Mouse (Mus musculus) gastrocnemius, postnatal 10 days (tissue): Measurements from ENCODE around the gene Pip4k2a. TPM values are rescaled to one million over a fixed set of nuclear protein-coding genes. Genes with fewer than 3 reads are reported as not detected.
"Not testable (repeated sequence)": the region's sequence is repeated elsewhere in the genome, so short reads cannot be mapped to it uniquely, and the experiment has no call there.

Source experiments
- DNase-seq: peaks from one replicate; pipeline ENCODE4 v3.0.0; 2021; ENCODE audit warnings: mixed read lengths
- long read RNA-seq, 2 experiments: library from polyadenylated mRNA; stranded (forward); transcript quantifications; one replicate each; pipeline ENCODE4 v2.0.0; 2021
- total RNA-seq, 2 experiments: library from RNA; stranded (reverse); gene quantifications; 2 replicates each; pipeline ENCODE4 v1.2.3; 2021

The Pip4k2a gene
- 10 to 100 TPM; 13.6 to 13.8 TPM for total RNA-seq
- long read RNA-seq, experiment 1, transcript Pip4k2a-201 (10 exons, 3,477 nt): major isoform, 24 of 35 reads
- long read RNA-seq, experiment 1, partial matches to known transcripts: 4 of 35 reads
- long read RNA-seq, experiment 1, other reads (novel, unspliced or antisense): 7 of 35 reads
- long read RNA-seq, experiment 2, transcript Pip4k2a-201 (10 exons, 3,477 nt): major isoform, 14 of 21 reads
- long read RNA-seq, experiment 2, partial matches to known transcripts: 1 of 21 reads
- long read RNA-seq, experiment 2, other reads (novel, unspliced or antisense): 6 of 21 reads

DNA sequence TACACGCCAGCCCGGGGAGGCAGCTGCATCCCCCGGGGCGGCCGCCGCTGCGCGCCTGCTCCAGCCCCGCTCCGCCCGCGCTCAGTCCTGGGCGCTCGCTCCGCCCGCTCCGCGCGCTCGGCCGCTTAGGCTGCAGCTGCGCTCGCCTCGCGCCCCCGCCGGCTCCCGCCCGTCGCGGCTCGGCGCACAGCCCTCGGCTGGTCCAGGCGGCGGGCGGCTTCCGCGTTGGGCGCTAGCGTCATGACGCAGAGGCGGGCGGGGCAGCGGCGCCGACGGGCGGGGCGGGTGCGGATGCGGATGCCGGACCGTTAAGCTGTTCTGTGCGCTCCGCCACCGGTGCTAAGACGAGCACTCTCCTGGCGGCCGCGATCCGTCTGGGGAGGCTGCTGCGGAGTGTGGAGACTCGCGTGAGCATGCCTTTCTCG lies at the start of gene Pip4k2a, which contains the start of gene 4930426L09Rik:
Gene Pip4k2a, minus strand, starts transcription at position 73 of the 425 bp plus-strand sequence.
Gene 4930426L09Rik, plus strand, starts transcription at position 290 of the 425 bp plus-strand sequence.
- DNase-seq: peak; percentile 93

DNA sequence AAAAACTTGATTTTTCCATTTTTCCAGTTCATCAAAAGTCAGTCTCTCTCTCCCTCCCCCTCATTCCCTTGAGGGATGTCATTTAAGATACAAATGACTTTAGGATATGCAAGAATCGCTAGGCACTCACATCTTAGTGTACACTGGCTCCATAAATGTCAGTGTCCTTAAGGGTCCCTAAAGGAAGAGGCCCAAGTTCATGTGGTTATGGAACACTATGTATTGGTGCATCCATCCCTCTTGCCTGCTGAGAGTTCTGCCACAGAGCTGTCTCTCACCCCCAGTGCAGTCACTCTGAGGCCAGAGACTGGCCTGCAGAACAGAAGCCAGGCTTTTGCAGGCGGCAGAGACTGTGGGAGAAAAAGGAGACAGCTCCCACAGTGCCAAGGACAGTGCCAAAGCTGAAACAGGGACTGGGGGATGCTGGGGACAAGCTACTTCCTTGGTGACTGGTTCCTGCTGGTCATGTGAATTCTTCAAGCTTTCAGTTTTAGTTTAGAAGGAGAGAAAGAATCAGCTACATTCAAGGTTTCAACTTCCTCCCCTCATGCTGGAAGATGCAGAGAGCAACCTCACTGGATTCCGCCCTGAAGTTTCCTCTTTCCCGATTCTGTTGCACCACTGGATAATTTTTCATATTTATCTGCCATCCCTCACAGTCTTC lies 40.1 kb upstream of the Pip4k2a start:
- no peak for DNase-seq

DNA sequence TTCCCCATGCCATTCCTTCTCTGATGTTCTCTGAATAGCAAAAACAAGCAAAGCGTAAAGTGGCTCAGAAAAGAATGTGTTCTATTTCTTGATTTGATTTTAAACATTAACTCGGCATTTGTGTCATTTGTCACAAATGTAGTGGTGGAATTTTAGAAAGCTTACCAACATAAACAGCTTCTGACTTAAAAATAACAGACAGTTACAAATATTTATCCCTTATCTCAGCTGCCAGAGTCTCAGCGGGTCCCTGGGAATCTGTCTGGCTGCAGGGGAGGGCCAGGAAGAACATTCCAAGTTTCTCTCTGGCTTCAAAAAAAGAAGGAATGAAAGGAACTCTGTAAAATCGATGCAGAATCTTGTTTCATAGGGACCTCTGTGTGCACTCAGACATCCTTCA lies 39.5 kb upstream of the Pip4k2a start:
- no peak for DNase-seq

DNA sequence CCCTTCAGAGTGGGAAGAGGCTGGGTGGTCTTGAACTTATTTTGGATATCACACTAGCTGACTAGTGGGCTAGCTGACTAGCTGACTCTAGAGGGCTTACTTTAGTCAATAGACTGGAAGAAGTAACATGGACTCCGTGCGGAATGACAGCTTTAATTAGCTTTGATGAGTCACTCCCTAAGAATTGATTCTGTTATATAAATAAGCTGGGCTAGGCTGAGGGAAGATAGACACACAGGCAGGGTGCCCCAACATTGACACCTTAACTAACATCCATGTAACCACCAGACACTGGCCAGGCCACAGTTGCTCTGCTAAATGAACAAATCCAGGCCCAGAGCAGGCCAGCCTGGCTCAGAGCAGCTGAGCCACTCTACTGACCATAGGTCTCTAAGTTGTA lies 26.9 kb upstream of the Pip4k2a start:
- no peak for DNase-seq

DNA sequence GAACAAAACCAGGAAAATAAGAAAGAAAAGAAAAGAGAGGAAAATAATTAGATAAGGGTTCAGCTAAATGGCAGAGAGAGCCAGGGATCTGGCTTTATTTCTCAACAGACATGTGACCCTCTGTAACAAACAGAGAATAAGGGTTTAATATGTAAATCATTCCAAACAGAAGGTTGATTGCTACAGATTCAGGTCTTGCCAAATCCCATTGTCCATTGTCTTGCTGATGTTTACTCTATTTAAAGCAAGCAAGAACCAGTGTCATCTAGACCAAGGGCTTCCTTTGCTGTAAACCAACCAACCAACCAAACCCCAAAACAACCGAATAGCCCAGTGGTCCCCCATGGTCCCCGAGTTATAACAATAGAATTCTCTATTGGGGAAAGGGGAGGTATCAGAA lies 20.1 kb upstream of the Pip4k2a start:
- DNase-seq: no peak

DNA sequence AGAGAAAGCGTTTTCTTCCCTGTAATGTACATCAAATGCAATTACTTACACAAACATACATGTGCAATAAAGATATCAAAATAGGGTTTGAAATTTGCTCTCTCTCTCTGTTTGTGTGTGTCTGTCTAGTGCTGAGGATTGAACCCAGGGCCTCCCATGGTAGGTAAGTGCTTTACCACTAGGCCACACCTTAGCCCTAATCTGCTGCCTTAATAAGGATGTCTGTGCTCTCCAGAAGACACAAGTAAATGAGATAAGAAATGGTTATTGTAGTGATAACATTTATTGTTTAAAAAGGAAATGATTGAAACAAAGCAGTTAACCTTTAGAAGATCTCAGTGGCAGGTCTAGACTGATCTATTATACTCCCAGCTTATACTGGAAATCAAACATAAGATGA lies 18.9 kb upstream of the Pip4k2a start:
- DNase-seq: no peak

DNA sequence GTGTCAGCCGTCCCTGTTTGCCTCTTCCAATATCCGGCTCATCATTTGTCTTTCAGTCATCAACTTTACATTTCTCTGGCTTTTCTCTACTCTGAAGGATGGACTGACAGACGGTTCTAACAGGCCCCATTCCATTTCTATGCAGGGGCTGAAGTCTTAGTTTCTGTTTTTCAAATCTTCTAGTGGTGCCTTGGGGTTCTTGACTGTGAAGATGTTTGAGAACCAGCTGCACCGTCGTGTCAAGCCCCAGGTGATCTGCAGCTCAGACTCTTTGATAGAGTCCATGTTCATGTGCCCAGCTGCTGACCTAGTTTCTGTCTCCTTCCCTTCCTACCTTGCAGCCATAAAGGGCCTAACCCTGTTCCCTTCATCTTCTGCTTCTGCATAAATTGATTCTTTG lies 18.4 kb upstream of the Pip4k2a start:
- no peak for DNase-seq

DNA sequence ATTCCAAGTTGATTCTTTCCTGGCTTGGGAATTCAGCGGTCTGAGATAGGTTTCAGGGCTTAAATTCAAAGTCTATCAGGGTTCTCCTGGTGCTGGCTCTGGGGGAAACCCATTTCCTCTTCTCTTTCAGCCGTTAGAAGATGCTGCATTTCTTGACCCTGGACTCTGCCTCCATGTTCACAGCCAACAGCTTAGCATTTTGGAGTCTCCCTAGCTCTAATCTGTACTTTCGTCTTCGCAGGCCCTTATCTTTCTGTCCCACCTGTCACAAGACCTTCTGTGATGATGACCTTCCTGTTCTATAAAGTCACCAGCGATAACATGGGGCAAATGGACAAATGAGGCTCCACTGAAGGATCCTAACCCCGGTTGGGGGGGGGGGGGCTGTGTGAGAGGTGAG lies 13.5 kb upstream of the Pip4k2a start:
- DNase-seq: no peak

DNA sequence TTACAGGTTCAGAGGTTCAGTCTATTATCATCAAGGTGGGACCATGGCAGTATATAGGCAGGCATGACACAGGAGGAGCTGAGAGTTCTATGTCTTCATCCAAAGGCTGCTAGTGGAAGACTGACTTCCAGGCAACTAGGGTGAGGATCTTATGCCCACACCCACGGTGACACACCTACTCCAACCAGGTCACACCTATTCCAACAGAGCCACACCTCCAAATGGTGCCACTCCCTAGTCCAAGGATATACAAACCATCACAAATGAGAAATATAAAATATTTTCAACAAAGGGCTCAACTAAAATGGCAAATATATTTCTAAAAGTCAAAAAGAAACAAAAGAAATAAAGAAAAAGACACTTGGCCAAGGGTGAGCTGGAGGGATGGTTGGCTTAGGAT lies 12.6 kb upstream of the Pip4k2a start:
- DNase-seq: not testable (repeated sequence)

DNA sequence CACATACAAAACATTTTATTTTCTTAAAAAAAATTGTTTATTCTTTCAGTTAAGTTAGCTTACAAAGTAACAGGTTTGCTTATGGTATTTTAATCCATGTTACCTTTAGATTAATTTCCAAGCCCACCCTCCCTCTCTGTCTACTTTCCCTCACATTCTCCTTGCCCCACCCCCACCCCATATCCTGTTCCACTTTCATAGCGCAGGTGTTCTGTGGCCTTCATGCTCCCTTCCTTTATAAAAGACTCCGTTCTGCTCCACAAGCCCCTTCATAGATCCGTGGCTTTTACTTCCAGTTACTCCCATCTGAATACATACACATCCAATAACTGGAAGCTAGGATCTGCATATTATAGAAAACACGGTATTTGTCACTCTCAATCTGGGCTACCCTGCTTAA lies 9.7 kb upstream of the Pip4k2a start:
- no peak for DNase-seq

DNA sequence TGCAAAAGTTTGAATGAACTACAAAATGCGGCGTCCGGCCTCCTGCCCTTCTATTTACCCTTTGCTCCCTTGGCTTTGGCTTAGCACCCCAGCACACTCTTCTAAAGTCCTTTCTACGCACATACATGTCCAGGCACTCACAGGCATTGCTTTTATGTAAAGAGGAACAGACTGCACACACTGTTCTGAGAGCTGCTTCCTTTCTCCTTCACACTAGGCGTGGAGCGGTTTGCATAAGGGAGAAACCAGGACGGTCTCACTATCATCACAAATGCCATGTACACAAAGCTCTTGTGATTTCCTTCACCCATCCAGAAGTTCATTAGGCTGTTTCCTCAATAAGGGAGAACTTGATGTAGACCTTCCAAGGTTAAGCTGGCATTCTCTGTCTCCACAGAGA lies 8.2 kb upstream of the Pip4k2a start:
- no peak for DNase-seq

DNA sequence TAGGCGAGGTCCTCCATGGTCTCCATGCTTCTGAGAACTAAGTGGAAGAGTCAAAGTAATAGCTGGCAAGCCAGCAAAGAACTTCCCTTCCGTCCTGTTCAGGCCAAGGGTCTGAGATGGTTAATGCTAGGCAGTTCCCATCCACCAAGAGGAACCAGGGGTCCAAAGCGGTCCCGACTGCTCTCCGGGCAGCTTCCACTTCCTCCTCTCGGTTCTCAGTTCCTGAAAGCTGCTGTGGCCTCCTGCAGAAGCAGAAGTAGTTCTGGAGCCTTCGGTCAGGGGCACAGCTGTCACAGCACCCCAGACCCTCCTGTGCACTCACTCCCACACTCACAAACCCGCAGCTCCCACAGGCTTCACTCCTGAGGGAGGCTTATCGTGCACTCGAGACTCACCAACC lies 6.9 kb upstream of the Pip4k2a start:
- DNase-seq: no peak

DNA sequence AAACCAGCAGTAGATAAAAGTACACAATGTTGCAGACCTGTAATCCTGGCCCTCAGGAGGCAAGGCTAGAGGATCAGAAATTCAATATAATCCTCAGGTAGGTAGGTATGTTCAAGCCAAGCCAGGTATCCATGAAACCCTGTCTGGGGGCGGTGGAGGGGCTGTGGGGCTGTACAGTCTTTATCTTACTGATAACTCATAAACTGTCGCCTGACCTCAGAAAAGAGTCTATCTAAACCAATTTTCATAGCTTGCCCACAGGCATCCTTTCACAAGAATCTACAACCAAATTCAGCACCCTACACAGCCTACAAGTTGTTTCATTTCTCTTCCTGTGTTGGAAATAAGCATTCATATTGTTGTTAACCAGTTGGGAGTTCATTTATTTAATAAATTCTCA lies 1.5 kb upstream of the Pip4k2a start:
- no peak for DNase-seq

DNA sequence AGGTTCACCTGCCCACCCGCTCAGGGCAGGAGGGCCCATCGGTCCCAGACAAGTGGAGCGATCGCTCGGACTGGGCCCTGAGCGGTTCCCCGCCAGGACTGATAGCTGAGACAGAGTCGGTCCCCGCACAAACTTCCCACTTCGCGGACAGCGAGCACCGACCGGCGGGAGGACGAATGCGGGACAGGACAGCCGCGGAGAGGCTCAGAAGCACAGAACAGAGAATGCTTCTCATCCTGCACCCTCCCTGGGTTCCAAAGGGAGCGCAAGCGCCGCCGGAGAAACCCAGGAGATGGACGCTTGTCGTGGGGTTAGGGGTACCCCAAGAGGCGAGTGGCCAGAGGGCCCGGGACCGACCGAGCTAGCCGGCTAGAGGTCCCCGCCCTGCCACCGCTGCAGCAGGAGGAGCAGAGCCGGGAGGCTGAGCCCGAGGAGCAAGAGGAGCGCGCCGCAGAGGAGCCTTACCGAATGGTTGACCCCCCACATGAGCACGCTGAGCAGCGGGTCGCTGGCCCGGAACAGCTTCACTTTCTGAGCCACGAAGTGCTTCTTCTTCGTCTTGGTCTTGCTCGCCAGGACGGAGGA lies 447 bp downstream of the Pip4k2a start:
- DNase-seq: peak; percentile 61

DNA sequence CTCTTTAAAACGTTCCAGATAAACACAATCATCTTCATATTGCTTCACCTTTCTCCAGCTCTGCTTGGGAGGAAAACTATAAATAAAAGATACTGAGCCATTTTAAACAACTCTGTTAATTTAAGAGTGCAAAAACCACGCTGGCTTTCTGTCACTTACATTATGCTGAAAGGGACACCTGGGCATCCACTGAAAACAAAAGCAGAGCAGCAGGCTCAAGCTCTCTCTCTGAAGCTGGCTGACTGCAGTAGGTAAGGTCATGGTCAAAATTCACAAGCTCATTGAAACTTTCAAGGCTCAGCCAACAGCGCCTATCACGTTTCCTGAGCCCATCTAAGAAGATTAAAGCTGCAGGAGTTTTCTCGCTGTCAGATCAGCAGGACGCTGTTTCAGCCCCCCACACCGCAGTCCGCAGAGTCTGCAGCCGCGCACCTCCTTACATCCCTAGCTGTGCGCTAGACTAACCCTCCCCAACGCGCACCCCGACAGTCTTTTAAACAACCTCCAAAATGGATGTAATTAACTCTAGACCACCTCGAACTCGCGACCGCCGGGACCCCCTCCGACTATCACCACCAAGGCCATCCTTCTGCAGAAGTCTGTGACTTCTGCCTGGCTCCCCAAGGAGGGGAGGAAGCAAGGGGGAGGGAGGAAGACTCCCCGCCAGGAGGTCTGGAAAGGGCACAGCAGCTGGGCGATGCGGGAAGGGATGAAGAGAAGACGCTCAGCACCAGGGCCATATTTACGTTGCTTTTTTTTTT lies 1.3 kb downstream of the Pip4k2a start:
- DNase-seq: peak; percentile 24

DNA sequence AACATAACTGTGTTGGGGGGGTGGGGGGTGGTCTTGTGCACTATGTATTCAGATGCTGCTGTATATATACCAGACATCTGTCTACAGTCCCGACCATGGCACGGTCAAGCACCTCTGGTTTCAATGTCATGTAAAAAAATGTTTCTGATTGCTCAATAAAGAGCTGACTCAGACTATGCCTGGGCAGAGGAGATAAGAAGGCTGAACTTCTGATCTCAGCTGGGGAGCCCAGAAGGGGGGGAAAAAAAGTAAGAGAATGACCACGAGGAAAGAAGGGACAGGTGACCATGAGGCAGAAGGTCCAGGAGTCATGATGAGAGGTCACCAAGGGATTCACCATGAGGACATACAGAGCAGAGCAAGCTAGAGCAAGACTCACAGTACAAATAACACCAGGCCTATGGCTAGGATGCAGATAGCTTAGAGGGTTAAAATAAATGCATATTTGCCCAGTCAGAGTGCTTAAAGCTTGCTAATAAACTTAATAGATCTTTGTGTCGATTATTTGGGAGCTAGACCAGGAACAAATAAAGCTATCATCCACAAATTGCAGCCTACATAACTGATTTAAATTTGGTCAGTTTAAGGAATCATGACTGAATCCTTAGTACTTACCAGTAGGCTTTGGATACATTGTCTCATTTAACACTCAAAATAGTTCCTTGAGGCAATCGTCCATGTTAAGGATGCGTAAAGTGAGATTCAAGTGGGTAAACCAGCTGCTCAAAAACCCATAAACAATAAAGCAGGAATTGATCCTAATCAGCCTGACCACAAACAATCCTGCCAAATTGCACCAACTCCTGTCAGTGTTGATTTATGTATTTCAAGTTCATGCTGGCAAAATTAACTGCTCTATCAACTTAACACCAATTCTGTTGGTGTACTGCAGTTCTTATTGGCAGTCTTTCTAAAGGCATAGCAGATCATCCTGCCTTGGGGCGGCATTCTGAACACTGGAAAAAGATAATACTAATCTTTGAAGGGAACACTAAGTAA lies 5.1 kb downstream of the Pip4k2a start:
- no peak for DNase-seq

DNA sequence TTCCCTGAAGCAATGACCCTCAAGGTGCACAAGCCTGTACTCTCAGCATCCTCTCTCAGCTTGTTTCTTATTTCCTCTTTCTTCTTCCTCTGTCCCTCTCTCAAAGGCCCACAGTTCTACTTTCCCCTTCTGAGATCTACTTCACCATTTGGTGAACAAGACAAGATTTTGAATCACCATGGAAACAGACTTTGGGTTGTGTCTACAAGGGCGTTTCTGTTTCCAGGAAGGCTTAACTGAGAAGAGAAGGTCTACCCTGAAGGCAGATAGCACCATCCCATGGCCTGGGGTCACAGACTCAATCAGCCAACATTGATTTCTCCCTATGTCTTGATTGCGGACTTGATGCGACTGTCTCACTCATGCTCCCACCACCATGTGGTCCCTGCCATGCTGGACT lies 9.0 kb downstream of the Pip4k2a start:
- DNase-seq: no peak

DNA sequence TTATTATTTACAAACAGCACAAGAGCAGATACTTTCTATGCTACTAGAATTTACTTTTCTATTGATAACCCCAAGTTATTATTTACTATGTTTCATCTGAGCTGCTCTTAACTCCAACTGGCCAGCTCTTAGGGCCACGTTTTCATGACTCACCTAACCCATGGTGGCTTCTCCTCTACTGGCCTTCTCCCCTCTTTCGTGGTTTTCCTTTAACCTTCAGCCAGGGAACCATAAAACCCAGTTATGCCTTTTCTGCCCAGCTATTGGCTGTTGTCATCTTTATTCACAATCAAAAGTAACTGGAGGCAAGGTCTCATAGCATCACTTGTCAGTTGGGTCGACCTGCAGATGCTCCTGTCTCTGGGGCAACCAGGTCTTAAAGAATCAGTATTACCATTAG lies 12.4 kb downstream of the Pip4k2a start:
- no peak for DNase-seq

DNA sequence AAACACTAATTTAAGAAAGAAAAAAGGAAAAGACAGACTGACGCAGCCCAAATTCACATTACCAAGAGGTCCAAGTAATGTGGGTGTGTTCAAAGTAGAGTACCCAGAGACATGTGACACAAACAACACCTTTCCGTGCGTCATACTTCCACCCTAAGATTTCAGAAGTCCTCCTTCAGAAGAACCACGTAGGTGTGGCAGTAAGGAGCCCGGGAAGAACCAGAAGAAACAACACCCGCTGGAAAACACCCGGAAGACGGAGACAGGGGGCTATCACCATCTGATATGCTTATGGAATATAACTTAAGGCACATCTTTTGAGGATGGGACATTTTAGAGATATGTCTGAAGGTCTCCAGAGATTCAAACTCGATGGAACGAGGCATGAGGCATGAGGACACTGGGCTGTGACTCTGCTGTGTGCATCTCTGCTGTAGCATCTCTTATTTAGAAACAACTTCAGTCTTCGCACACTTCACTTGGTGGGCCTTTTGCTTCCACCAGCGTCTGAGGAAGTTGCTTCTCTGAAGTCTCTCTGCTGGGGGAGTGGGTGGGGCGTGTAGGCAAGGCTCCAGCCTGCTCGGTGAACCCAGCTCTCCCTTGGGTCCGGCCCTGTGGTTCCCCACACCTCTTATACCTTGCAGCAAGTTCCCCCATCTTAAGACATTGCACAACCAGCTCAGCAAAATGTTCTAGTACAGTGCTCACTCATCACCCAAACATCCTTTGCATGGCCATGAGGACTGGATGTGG lies 13.7 kb downstream of the Pip4k2a start:
- DNase-seq: no peak

DNA sequence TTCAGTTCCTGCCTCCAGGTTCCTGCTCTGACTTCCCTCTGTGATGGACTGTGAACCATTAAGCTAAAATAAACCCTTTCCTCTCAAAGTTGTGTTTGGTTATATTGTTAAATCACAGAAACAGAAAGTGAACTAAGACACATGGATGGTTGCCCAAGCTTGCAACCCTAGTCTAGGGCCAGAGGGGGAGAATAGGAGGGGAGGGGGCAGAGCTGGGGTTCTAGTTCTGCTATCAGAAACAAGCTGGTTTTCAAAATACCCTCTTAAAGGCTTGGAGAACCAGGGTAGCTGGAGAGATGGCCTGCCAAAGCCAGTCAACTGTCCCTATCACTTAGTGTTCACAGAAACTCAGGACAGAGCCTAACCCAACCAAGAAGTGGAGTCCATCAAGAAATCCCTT lies 14.4 kb downstream of the Pip4k2a start:
- no peak for DNase-seq

DNA sequence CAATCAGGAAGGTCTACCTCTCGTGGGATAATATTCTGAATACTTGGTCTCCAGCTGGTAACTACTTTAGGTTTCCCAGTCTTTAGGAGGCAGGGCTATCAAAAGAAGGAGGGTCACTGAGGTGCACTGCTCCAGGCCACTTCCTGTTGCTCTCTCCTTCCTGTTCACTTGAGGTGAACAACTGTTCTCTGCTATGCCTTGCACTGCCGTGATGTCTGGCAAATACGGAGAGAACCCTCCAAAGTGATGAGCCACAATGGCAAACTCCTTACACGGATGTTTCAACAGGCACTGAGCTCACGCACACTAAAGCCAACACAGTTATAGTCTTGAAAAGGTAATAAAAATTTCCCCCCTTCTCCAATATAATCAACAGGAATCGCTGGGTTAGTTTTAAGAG lies 15.3 kb downstream of the Pip4k2a start:
- no peak for DNase-seq
